Comparison of ENCODE assay signal across 14 mouse cellular contexts in genomic region chr15:9075608-9076200, GRCm38 (mm10). TPM values are rescaled to one million over a fixed set of nuclear protein-coding genes. Genes with fewer than 3 reads are reported as not detected.
DNase-seq lines count a peak whose midpoint lies in the region; ATAC-seq and TF ChIP-seq lines count a peak whose summit lies in the region.
"Had no signal": no experiment of that assay in that cellular context is flagged by ENCODE, and none has a peak within 500 bp of the region (broad histone marks: within the 10 kb centered on the region; RNA-seq: fewer than 3 reads in every experiment).

No protein-coding gene starts in this region.

- no peak for TF ChIP-seq POLR2A in bone marrow, adult 2 months (IDR thresholded peaks at IDR 0.05; ENCODE audit: borderline replicate concordance, control insufficient read depth, low read depth, low read length)

- no peak overlapping the region for H3K4me2 ChIP-seq in kidney, embryonic 16.5 days (replicated peaks; ENCODE audit: low read depth, low read length)
- H3K4me2 ChIP-seq in liver, embryonic 12.5 days: peak overlapping the region; percentile 82
- H3K4me2 ChIP-seq: embryonic facial prominence, embryonic 15.5 days had no signal

- no peak for TF ChIP-seq CTCF in bone marrow, adult 2 months (IDR thresholded peaks at IDR 0.05; ENCODE audit: control insufficient read depth, insufficient read depth, low read length)

- no peak overlapping the region for H3K4me3 ChIP-seq in kidney, embryonic 16.5 days (ENCODE audit: low read length)
- no peak overlapping the region for H3K4me3 ChIP-seq in bone marrow, adult 2 months (replicated peaks; ENCODE audit: control insufficient read depth, low read depth, low read length)
- peak overlapping the region; percentile 99 for H3K4me3 ChIP-seq in liver, embryonic 12.5 days
- H3K4me3 ChIP-seq: embryonic facial prominence, embryonic 15.5 days; heart, adult 2 months had no signal

- WGBS in kidney, embryonic 16.5 days: 76% methylated on average over 14 of the region's 14 CpGs
- 59% methylated on average over 14 of the region's 14 CpGs for WGBS in bone marrow, adult 2 months
- 22% methylated on average over 14 of the region's 14 CpGs for WGBS in liver, embryonic 12.5 days (ENCODE audit: insufficient replicate concordance)

- no peak overlapping the region for H3K27ac ChIP-seq in kidney, embryonic 16.5 days (ENCODE audit: low read length)
- peak overlapping the region; percentile 54 for H3K27ac ChIP-seq in bone marrow, adult 2 months (ENCODE audit: control insufficient read depth, insufficient read depth, low read depth, low read length, poor library complexity)
- peak overlapping the region; percentile 100 for H3K27ac ChIP-seq in liver, embryonic 12.5 days
- H3K27ac ChIP-seq: embryonic facial prominence, embryonic 15.5 days; heart, adult 2 months had no signal

- H3K9me3 ChIP-seq in kidney, embryonic 16.5 days (ENCODE audit: low read length): no peaks in the 10 kb centered on the region
- no peaks in the 10 kb centered on the region for H3K9me3 ChIP-seq in liver, embryonic 12.5 days (replicated peaks)
- H3K9me3 ChIP-seq: embryonic facial prominence, embryonic 15.5 days had no signal

- peak; percentile 28 for DNase-seq in embryo, embryonic 10 days (ENCODE audit: low spot score)
- DNase-seq in embryo, embryonic 10.5 days (ENCODE audit: low spot score): no peak
- DNase-seq in kidney, postnatal 25 days: no peak
- DNase-seq in T-cell, adult 2 months (ENCODE audit: low spot score): no peak
- DNase-seq in natural killer cell, adult 2 months (ENCODE audit: low spot score in 2 of 2): no peak
- DNase-seq: cerebellum, adult 9-11 months; heart, adult 2 months; kidney, adult 18-20 months; left cerebral cortex, postnatal 4 days had no signal

- ATAC-seq in kidney, embryonic 16.5 days (ENCODE audit: low FRiP score, low TSS enrichment): no peak
- ATAC-seq in liver, embryonic 12.5 days: no peak
- ATAC-seq: activated CD4-positive, CD25-positive, alpha-beta regulatory T cell, adult 4 months had no signal

- H3K9ac ChIP-seq in kidney, embryonic 16.5 days (replicated peaks; ENCODE audit: low read length): 0 out of 2 replicates have a peak overlapping the region, but pooled peaks have one; percentile 16
- peak overlapping the region; percentile 100 for H3K9ac ChIP-seq in liver, embryonic 12.5 days
- H3K9ac ChIP-seq: embryonic facial prominence, embryonic 15.5 days had no signal

- H3K4me1 ChIP-seq in kidney, embryonic 16.5 days (ENCODE audit: insufficient read depth, low read length): peaks cover 51% of the 10 kb centered on the region
- H3K4me1 ChIP-seq in bone marrow, adult 2 months (ENCODE audit: control insufficient read depth, insufficient read depth, low read length): peaks cover 2% of the 10 kb centered on the region
- H3K4me1 ChIP-seq in liver, embryonic 12.5 days: peaks cover 71% of the 10 kb centered on the region

- no peaks in the 10 kb centered on the region for H3K36me3 ChIP-seq in kidney, embryonic 16.5 days (ENCODE audit: insufficient read depth, low read length)
- H3K36me3 ChIP-seq in liver, embryonic 12.5 days: peaks cover 27% of the 10 kb centered on the region
- H3K36me3 ChIP-seq: embryonic facial prominence, embryonic 15.5 days had no signal

- H3K27me3 ChIP-seq in kidney, embryonic 16.5 days (ENCODE audit: insufficient read depth, low read length): no peaks in the 10 kb centered on the region
- no peaks in the 10 kb centered on the region for H3K27me3 ChIP-seq in liver, embryonic 12.5 days (replicated peaks)
- H3K27me3 ChIP-seq: embryonic facial prominence, embryonic 15.5 days had no signal

RNA-seq across cellular contexts. Expression of gene Nadk2, which starts 4.6 kb away (rescaled TPM):
- polyA plus RNA-seq in kidney, embryonic 16.5 days (2015; fragmentation: Nextera tagmentation; extraction: Ambion mirVana): 23.8 and 26.4 TPM in 2 replicates
- polyA plus RNA-seq in bone marrow, adult 2 months (2011; ENCODE audit: insufficient read depth, insufficient read length, low replicate concordance, missing spikeins): 57.6 and 70.0 TPM in 2 replicates
- 139 and 143 TPM in 2 replicates for polyA plus RNA-seq in liver, embryonic 12.5 days (2016; fragmentation: Nextera tagmentation; extraction: Ambion mirVana)
